Mouse (Mus musculus): ENCODE results near the gene Tacc2.

GRCm38 (mm10) chr7:130563276-130563675 lies 14.0 kb upstream of the Tacc2 start:
- TF ChIP-seq CTCF (IDR thresholded peaks at IDR 0.05; ENCODE audit: borderline replicate concordance, insufficient read depth, low read length) (no peak), POLR2A (IDR thresholded peaks at IDR 0.05; ENCODE audit: low read depth, low read length) (no peak)

Data from embryonic fibroblast, embryonic 13.5 days (primary cell).